Mouse (Mus musculus) embryonic facial prominence, embryonic 12.5 days (tissue): ENCODE results near the gene U90926. TPM values are rescaled to one million over a fixed set of nuclear protein-coding genes. Genes with fewer than 3 reads are reported as not detected.

Experiments used
- ATAC-seq: fragments of 200-750 bp; cut with Nextera tagmentation; 2 replicates; pipeline ENCODE4 v1.8.0; 2017; ENCODE audit not compliant: insufficient number of reproducible peaks, insufficient read depth, low FRiP score, low TSS enrichment
- H3K27ac ChIP-seq: fragments of 300-500 bp; sonication (generic); 2 replicates; pipeline ENCODE4 v1.5.1; 2016; ENCODE audit warnings: mild to moderate bottlenecking
- H3K27me3 ChIP-seq: fragments of 300-500 bp; sonication (generic); 2 replicates; pipeline ENCODE4 v1.6.1; 2016; ENCODE audit warnings: mild to moderate bottlenecking, moderate library complexity
- H3K36me3 ChIP-seq: fragments of 300-500 bp; sonication (generic); 2 replicates; pipeline ENCODE4 v1.6.1; 2016; ENCODE audit warnings: mild to moderate bottlenecking
- H3K4me1 ChIP-seq: fragments of 300-500 bp; sonication (generic); 2 replicates; pipeline ENCODE4 v1.6.1; 2016
- H3K4me2 ChIP-seq: fragments of 300-500 bp; sonication (generic); replicated peaks from 2 replicates; pipeline ENCODE4 v1.6.1; 2016; ENCODE audit warnings: mild to moderate bottlenecking, moderate library complexity
- H3K4me3 ChIP-seq: fragments of 300-500 bp; sonication (generic); 2 replicates; pipeline ENCODE4 v1.5.1; 2016; ENCODE audit warnings: mild to moderate bottlenecking
- H3K9ac ChIP-seq: fragments of 300-500 bp; sonication (generic); 2 replicates; pipeline ENCODE4 v1.6.1; 2016; ENCODE audit warnings: mild to moderate bottlenecking, moderate library complexity
- H3K9me3 ChIP-seq: fragments of 300-500 bp; sonication (generic); 2 replicates; pipeline ENCODE4 v1.6.1; 2016; ENCODE audit warnings: mild to moderate bottlenecking, moderate library complexity
- WGBS: fragments of 180-500 bp; shearing (Covaris S2); methylation state at CpG from one replicate; pipeline ENCODE4 v1.1.7; 2016; 5-methylcytosine and 5-hydroxymethylcytosine counted together
- polyA plus RNA-seq: library from polyadenylated mRNA; unstranded; fragments of >200 nt; fragmentation: Nextera tagmentation; extraction: Ambion mirVana; gene quantifications from 2 replicates; pipeline ENCODE4 v1.2.1, GENCODE M21; 2016

The U90926 gene
- polyA plus RNA-seq = not detected in 2 replicates

GRCm38 (mm10) chr5:92215308-92215707 lies at the start of gene U90926:
U90926 (minus strand) TSS chr5:92215408.
- WGBS = 88% methylated on average over 4 of the region's 4 CpGs
- Histone ChIP-seq H3K9ac (no peak within 1 kb of the TSS), H3K4me1 (no peaks in the 10 kb centered on the region), H3K4me2 (no peak within 1 kb of the TSS), H3K9me3 (no peaks in the 10 kb centered on the region), H3K27ac (no peak within 1 kb of the TSS), H3K36me3 (no peaks in the 10 kb centered on the region), H3K27me3 (no peaks in the 10 kb centered on the region), H3K4me3 (no peak within 1 kb of the TSS)
- ATAC-seq = no peak

GRCm38 (mm10) chr5:92263761-92264359 lies 48.7 kb upstream of the U90926 start:
- H3K9me3 ChIP-seq = no peaks in the 10 kb centered on the region
- H3K27ac ChIP-seq = no peak overlapping the region
- no peaks in the 10 kb centered on the region for H3K4me1 ChIP-seq
- H3K9ac ChIP-seq = no peak overlapping the region
- H3K4me3 ChIP-seq = no peak overlapping the region
- 32% methylated on average over 4 of the region's 4 CpGs for WGBS
- no peaks in the 10 kb centered on the region for H3K36me3 ChIP-seq
- no peak overlapping the region for H3K4me2 ChIP-seq
- H3K27me3 ChIP-seq = no peaks in the 10 kb centered on the region
- peak; percentile 60; the same call in 1 of the 2 replicates for ATAC-seq

- no peak for ATAC-seq
- WGBS = 86% methylated on average over 8 of the region's 8 CpGs
These were observed 47.4 kb upstream of the U90926 start for GRCm38 (mm10) chr5:92262646-92263045.

GRCm38 (mm10) chr5:92256218-92256617 lies 41.0 kb upstream of the U90926 start, which contains the start of gene Ppef2:
Ppef2 (minus strand) TSS chr5:92256278.
- H3K27ac ChIP-seq = no peak within 1 kb of the TSS
- H3K9me3 ChIP-seq = no peaks in the 10 kb centered on the region
- H3K36me3 ChIP-seq = no peaks in the 10 kb centered on the region
- 12% methylated on average over 6 of the region's 6 CpGs for WGBS
- peaks cover 5% of the 10 kb centered on the region; the same call in 1 of the 2 replicates for H3K4me1 ChIP-seq
- no peak within 1 kb of the TSS for H3K4me2 ChIP-seq
- no peak for ATAC-seq
- no peak within 1 kb of the TSS for H3K9ac ChIP-seq
- H3K27me3 ChIP-seq = 0 out of 2 replicates have a peak, but pooled peaks cover 5% of the 10 kb centered on the region
- no peak within 1 kb of the TSS for H3K4me3 ChIP-seq

More at GRCm38 (mm10) chr5:92262646-92263045, 47.4 kb upstream of the U90926 start:
- Histone ChIP-seq H3K9ac (no peak overlapping the region), H3K27me3 (no peaks in the 10 kb centered on the region), H3K4me1 (no peaks in the 10 kb centered on the region), H3K27ac (no peak overlapping the region), H3K36me3 (no peaks in the 10 kb centered on the region), H3K4me3 (no peak overlapping the region), H3K9me3 (no peaks in the 10 kb centered on the region), H3K4me2 (no peak overlapping the region)

GRCm38 (mm10) chr5:92254476-92254875 lies 39.3 kb upstream of the U90926 start:
- Histone ChIP-seq H3K27me3 (0 out of 2 replicates have a peak, but pooled peaks cover 5% of the 10 kb centered on the region), H3K4me1 (peaks cover 5% of the 10 kb centered on the region; the same call in 1 of the 2 replicates), H3K36me3 (no peaks in the 10 kb centered on the region), H3K9ac (no peak overlapping the region), H3K4me2 (no peak overlapping the region), H3K4me3 (no peak overlapping the region), H3K27ac (no peak overlapping the region), H3K9me3 (no peaks in the 10 kb centered on the region)
- WGBS = 73% methylated on average over 6 of the region's 6 CpGs
- no peak for ATAC-seq

- no peak overlapping the region for H3K4me3 ChIP-seq
- 18% methylated on average over 18 of the region's 18 CpGs for WGBS
- no peaks in the 10 kb centered on the region for H3K36me3 ChIP-seq
- H3K9me3 ChIP-seq = no peaks in the 10 kb centered on the region
- no peak overlapping the region for H3K9ac ChIP-seq
- no peak for ATAC-seq
- H3K27ac ChIP-seq = no peak overlapping the region
- H3K27me3 ChIP-seq = 0 out of 2 replicates have a peak, but pooled peaks cover 5% of the 10 kb centered on the region
- H3K4me1 ChIP-seq = peaks cover 5% of the 10 kb centered on the region; the same call in 1 of the 2 replicates
- peak overlapping the region; percentile 17; the same call in 1 of the 2 replicates for H3K4me2 ChIP-seq
These were observed 37.7 kb upstream of the U90926 start for GRCm38 (mm10) chr5:92252797-92253343.

GRCm38 (mm10) chr5:92252031-92252430 lies 36.8 kb upstream of the U90926 start:
- WGBS = 87% methylated on average over 6 of the region's 6 CpGs
- ATAC-seq = no peak
- Histone ChIP-seq H3K4me3 (no peak overlapping the region), H3K27ac (no peak overlapping the region), H3K27me3 (0 out of 2 replicates have a peak, but pooled peaks cover 5% of the 10 kb centered on the region), H3K36me3 (no peaks in the 10 kb centered on the region), H3K4me2 (no peak overlapping the region), H3K9me3 (no peaks in the 10 kb centered on the region), H3K9ac (no peak overlapping the region), H3K4me1 (peaks cover 5% of the 10 kb centered on the region; the same call in 1 of the 2 replicates)

GRCm38 (mm10) chr5:92248614-92249013 lies 33.4 kb upstream of the U90926 start:
- ATAC-seq = no peak
- Histone ChIP-seq H3K4me2 (no peak overlapping the region), H3K4me1 (peaks cover 5% of the 10 kb centered on the region; the same call in 1 of the 2 replicates), H3K9me3 (no peaks in the 10 kb centered on the region), H3K4me3 (no peak overlapping the region), H3K9ac (no peak overlapping the region), H3K27me3 (no peaks in the 10 kb centered on the region), H3K36me3 (no peaks in the 10 kb centered on the region), H3K27ac (no peak overlapping the region)
- WGBS = 84% methylated on average over 11 of the region's 11 CpGs

GRCm38 (mm10) chr5:92245483-92245882 lies 30.3 kb upstream of the U90926 start:
- no peaks in the 10 kb centered on the region for H3K4me1 ChIP-seq
- no peaks in the 10 kb centered on the region for H3K27me3 ChIP-seq
- H3K9ac ChIP-seq = no peak overlapping the region
- no peak for ATAC-seq
- H3K4me2 ChIP-seq = no peak overlapping the region
- WGBS = 90% methylated on average over 9 of the region's 9 CpGs
- no peak overlapping the region for H3K4me3 ChIP-seq
- no peaks in the 10 kb centered on the region for H3K9me3 ChIP-seq
- H3K27ac ChIP-seq = no peak overlapping the region
- no peaks in the 10 kb centered on the region for H3K36me3 ChIP-seq

- H3K4me3 ChIP-seq = no peak overlapping the region
- no peak overlapping the region for H3K27ac ChIP-seq
- WGBS = 94% methylated on average over 2 of the region's 2 CpGs
- no peaks in the 10 kb centered on the region for H3K27me3 ChIP-seq
- H3K4me2 ChIP-seq = no peak overlapping the region
- no peak for ATAC-seq
- no peaks in the 10 kb centered on the region for H3K9me3 ChIP-seq
- H3K4me1 ChIP-seq = no peaks in the 10 kb centered on the region
- no peaks in the 10 kb centered on the region for H3K36me3 ChIP-seq
- no peak overlapping the region for H3K9ac ChIP-seq
These were observed 29.7 kb upstream of the U90926 start for GRCm38 (mm10) chr5:92244900-92245299.

- no peak for ATAC-seq
- Histone ChIP-seq H3K9me3 (no peaks in the 10 kb centered on the region), H3K27ac (no peak overlapping the region), H3K4me3 (no peak overlapping the region), H3K36me3 (no peaks in the 10 kb centered on the region), H3K4me1 (no peaks in the 10 kb centered on the region), H3K9ac (no peak overlapping the region), H3K4me2 (no peak overlapping the region), H3K27me3 (no peaks in the 10 kb centered on the region; the same call in 1 of the 2 replicates)
- 90% methylated on average over 12 of the region's 12 CpGs for WGBS
These were observed 25.6 kb upstream of the U90926 start for GRCm38 (mm10) chr5:92240769-92241168.
